8 mouse cellular contexts compared by ENCODE assay signal in genomic region chr16:96819649-96820048, GRCm38 (mm10).
DNase-seq lines count a peak whose midpoint lies in the region; ATAC-seq lines count a peak whose summit lies in the region.

No protein-coding gene starts in this region.

- no peak overlapping the region for H3K27ac ChIP-seq in forebrain, embryonic 12.5 days

- WGBS in forebrain, embryonic 12.5 days = 25% methylated on average over 16 of the region's 16 CpGs

- no peak overlapping the region for H3K9ac ChIP-seq in forebrain, embryonic 12.5 days

- H3K4me2 ChIP-seq in forebrain, embryonic 12.5 days = no peak overlapping the region

- no peak overlapping the region for H3K4me3 ChIP-seq in forebrain, embryonic 12.5 days (replicated peaks)

- H3K36me3 ChIP-seq in forebrain, embryonic 12.5 days (replicated peaks) = no peaks in the 10 kb centered on the region

- peak; percentile 80 for DNase-seq in MN1 (ENCODE audit: low spot score)
- DNase-seq in c-Kit-positive CD71-positive TER-119-positive erythroid progenitor cells, embryonic 14.5 days (ENCODE audit: low spot score) = peak; percentile 46
- peak; percentile 80 for DNase-seq in induced T-regulatory cell, adult 2 months (ENCODE audit: low read depth)
- DNase-seq in left cerebral cortex, adult 8-10 months (ENCODE audit: low spot score in 2 of 2) = peak; percentile 37 to 43
- DNase-seq in mesoderm, embryonic 11.5 days (ENCODE audit: low read depth, low spot score) = peak; percentile 86
- DNase-seq in right cerebral cortex, postnatal 14 days = peak; percentile 61
- DNase-seq in urinary bladder, postnatal 25 days (ENCODE audit: low spot score) = peak; percentile 49

- no peaks in the 10 kb centered on the region for H3K4me1 ChIP-seq in forebrain, embryonic 12.5 days

- H3K9me3 ChIP-seq in forebrain, embryonic 12.5 days = no peaks in the 10 kb centered on the region

- H3K27me3 ChIP-seq in forebrain, embryonic 12.5 days = 0 out of 2 replicates have a peak, but pooled peaks cover 3% of the 10 kb centered on the region

- peak; percentile 69 for ATAC-seq in forebrain, embryonic 12.5 days (ENCODE audit: low FRiP score)
